Mouse (Mus musculus) kidney, adult 2 months (tissue): ENCODE measurements around the gene Elovl2. TPM values are rescaled to one million over a fixed set of nuclear protein-coding genes. Genes with fewer than 3 reads are reported as not detected.

Experiments used
- DNase-seq: peaks from one replicate; pipeline ENCODE4 v3.0.0; 2021
- H3K27ac ChIP-seq: fragments of 200-500 bp; 2 replicates; pipeline ENCODE4 v1.5.1; 2012; ENCODE audit warnings: low read depth, low read length, control low read depth, inconsistent platforms; ENCODE audit not compliant: insufficient read depth
- H3K27me3 ChIP-seq: fragments of 200-500 bp; replicated peaks from 2 replicates; pipeline ENCODE4 v1.6.1; 2012; ENCODE audit warnings: mild to moderate bottlenecking, moderate library complexity, low read length, inconsistent platforms; ENCODE audit not compliant: control insufficient read depth, insufficient read depth
- H3K36me3 ChIP-seq: fragments of 200-500 bp; 2 replicates; pipeline ENCODE4 v1.6.1; 2012; ENCODE audit warnings: mild to moderate bottlenecking, moderate library complexity, low read length, inconsistent platforms; ENCODE audit not compliant: control insufficient read depth, insufficient read depth
- H3K4me1 ChIP-seq: fragments of 200-500 bp; 2 replicates; pipeline ENCODE4 v1.6.1; 2011; ENCODE audit warnings: low read length; ENCODE audit not compliant: control insufficient read depth, insufficient read depth
- H3K4me3 ChIP-seq: fragments of 200-500 bp; 2 replicates; pipeline ENCODE4 v1.5.1; 2011; ENCODE audit warnings: mild to moderate bottlenecking, low read depth, low read length, control low read depth; ENCODE audit not compliant: insufficient read depth
- CTCF ChIP-seq: fragments of 200-500 bp; conservative IDR thresholded peaks from 2 replicates; pipeline ENCODE4 v1.5.1; 2011; ENCODE audit warnings: low read depth, mild to moderate bottlenecking, control low read depth, low read length, moderate library complexity, mixed read lengths; ENCODE audit not compliant: insufficient read depth, insufficient read length
- POLR2A ChIP-seq: fragments of 200-500 bp; IDR thresholded peaks from one replicate; pipeline ENCODE4 v1.6.1; 2011; ENCODE audit warnings: low read depth, low read length, control low read depth
- WGBS: fragments of 180-500 bp; shearing (Covaris S2); methylation state at CpG from one replicate; pipeline ENCODE4 v1.1.7; 2018; 5-methylcytosine and 5-hydroxymethylcytosine counted together
- polyA plus RNA-seq: library from polyadenylated mRNA; depleted of rRNA; stranded (reverse); fragments of >200 nt; gene quantifications from 2 replicates; pipeline ENCODE4 v1.2.3, GENCODE M21; 2012

The Elovl2 gene
- polyA plus RNA-seq, 1 experiment: 31.7 TPM

DNA sequence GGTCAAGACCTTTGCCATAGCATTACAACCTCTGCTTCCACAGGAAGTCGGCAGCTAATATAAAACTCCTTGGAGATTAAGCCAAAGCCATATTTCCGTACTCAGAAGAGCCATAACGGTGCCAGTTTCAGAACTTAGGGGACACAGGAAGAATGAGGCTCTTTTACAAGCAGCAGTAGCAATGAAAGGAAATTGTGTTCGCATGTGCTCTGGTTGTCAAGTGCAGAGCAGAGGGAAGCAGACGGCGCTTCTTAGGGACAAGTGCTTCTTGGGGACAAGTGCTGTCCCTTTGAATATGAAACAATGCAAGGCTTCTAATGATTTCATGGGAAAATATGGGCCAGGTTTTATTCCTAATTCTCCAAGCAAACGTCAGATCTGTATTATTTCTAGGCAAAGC lies 16.9 kb downstream of the Elovl2 start:
- TF ChIP-seq POLR2A (no peak), CTCF (no peak)
- no peaks in the 10 kb centered on the region for H3K4me1 ChIP-seq
- WGBS: 47% methylated on average over 7 of the region's 7 CpGs
- H3K4me3 ChIP-seq: no peak overlapping the region
- H3K36me3 ChIP-seq: no peaks in the 10 kb centered on the region
- no peak overlapping the region for H3K27ac ChIP-seq
- no peak for DNase-seq
- no peaks in the 10 kb centered on the region; the same call in 1 of the 2 replicates for H3K27me3 ChIP-seq

- no peak for DNase-seq
- no peaks in the 10 kb centered on the region; the same call in 1 of the 2 replicates for H3K27me3 ChIP-seq
- 81% methylated on average over 2 of the region's 2 CpGs for WGBS
These were observed 19.3 kb downstream of the Elovl2 start for GRCm38 (mm10) chr13:41200861-41201260.

GRCm38 (mm10) chr13:41195640-41196333 lies 24.4 kb downstream of the Elovl2 start:
- 35% methylated on average over 3 of the region's 3 CpGs for WGBS

More at GRCm38 (mm10) chr13:41200861-41201260, 19.3 kb downstream of the Elovl2 start:
- TF ChIP-seq CTCF (no peak), POLR2A (no peak)
- H3K4me1 ChIP-seq: no peaks in the 10 kb centered on the region
- H3K36me3 ChIP-seq: no peaks in the 10 kb centered on the region
- H3K4me3 ChIP-seq: no peak overlapping the region
- no peak overlapping the region for H3K27ac ChIP-seq

GRCm38 (mm10) chr13:41187886-41188285 lies 32.3 kb downstream of the Elovl2 start:
- TF ChIP-seq POLR2A (no peak), CTCF (no peak)
- WGBS: 90% methylated on average over 6 of the region's 6 CpGs
- Histone ChIP-seq H3K27me3 (no peaks in the 10 kb centered on the region), H3K27ac (no peak overlapping the region), H3K4me3 (no peak overlapping the region), H3K36me3 (no peaks in the 10 kb centered on the region), H3K4me1 (no peaks in the 10 kb centered on the region)
- no peak for DNase-seq

More at GRCm38 (mm10) chr13:41195640-41196333, 24.4 kb downstream of the Elovl2 start:
- DNase-seq: no peak
- Histone ChIP-seq H3K27me3 (no peaks in the 10 kb centered on the region), H3K27ac (no peak overlapping the region), H3K36me3 (no peaks in the 10 kb centered on the region), H3K4me3 (no peak overlapping the region), H3K4me1 (peaks cover 3% of the 10 kb centered on the region; the same call in 1 of the 2 replicates)
- TF ChIP-seq POLR2A (no peak), CTCF (no peak)

DNA sequence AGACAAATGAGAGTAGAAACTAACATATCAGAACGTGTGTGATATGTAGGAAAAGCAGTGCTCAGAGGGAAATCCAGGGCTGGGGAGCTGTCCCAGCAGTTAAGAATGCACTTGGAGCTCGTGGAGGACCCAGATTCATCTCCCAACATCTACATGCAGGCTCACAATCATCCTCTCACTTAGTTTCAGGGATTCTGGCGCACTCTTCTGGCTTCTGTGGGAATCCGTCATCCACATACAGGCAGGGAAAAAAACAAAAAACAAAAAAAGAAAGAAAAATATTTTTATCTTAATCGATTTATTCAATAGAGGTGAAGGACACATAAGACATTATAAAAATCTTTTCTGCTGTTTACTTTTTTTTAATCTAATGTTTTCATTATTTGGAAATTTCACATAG lies 61.8 kb downstream of the Elovl2 start:
- no peak for TF ChIP-seq POLR2A
- 0 out of 2 replicates have a peak, but pooled peaks have one; percentile 13 for TF ChIP-seq CTCF
- no peak overlapping the region for H3K4me3 ChIP-seq
- H3K27ac ChIP-seq: no peak overlapping the region
- 72% methylated on average over 5 of the region's 5 CpGs for WGBS
- no peaks in the 10 kb centered on the region for H3K27me3 ChIP-seq
- H3K36me3 ChIP-seq: no peaks in the 10 kb centered on the region
- DNase-seq: no peak
- H3K4me1 ChIP-seq: no peaks in the 10 kb centered on the region

- DNase-seq: no peak
- H3K27ac ChIP-seq: no peak overlapping the region
- no peak overlapping the region for H3K4me3 ChIP-seq
- no peaks in the 10 kb centered on the region for H3K27me3 ChIP-seq
- H3K36me3 ChIP-seq: no peaks in the 10 kb centered on the region
- no peak for TF ChIP-seq POLR2A
- TF ChIP-seq CTCF: no peak
- 81% methylated on average over 11 of the region's 11 CpGs for WGBS
- H3K4me1 ChIP-seq: no peaks in the 10 kb centered on the region
These were observed 67.1 kb downstream of the Elovl2 start for GRCm38 (mm10) chr13:41153146-41153545.

- Histone ChIP-seq H3K4me3 (no peak overlapping the region), H3K27ac (no peak overlapping the region), H3K4me1 (no peaks in the 10 kb centered on the region), H3K27me3 (no peaks in the 10 kb centered on the region), H3K36me3 (no peaks in the 10 kb centered on the region)
- TF ChIP-seq CTCF: peak; percentile 90
- no peak for TF ChIP-seq POLR2A
- peak; percentile 70 for DNase-seq
- WGBS: 70% methylated on average over 10 of the region's 10 CpGs
These were observed 73.9 kb downstream of the Elovl2 start for GRCm38 (mm10) chr13:41146271-41146670.
